Mouse (Mus musculus) heart, embryonic 16.5 days (tissue): ENCODE data around the gene Plxna3. TPM values are rescaled to one million over a fixed set of nuclear protein-coding genes. Genes with fewer than 3 reads are reported as not detected.
A peak's percentile ranks its signal among the peaks of the same experiment; 100 is the strongest.

ENCODE experiments used
- ATAC-seq: fragments of 200-750 bp; cut with Nextera tagmentation; replicated peaks from 2 replicates; pipeline ENCODE4 v1.8.0; 2017; ENCODE audit warnings: moderate number of reproducible peaks; ENCODE audit not compliant: insufficient read depth, low FRiP score; ENCODE audit errors: extremely low read depth
- H3K27ac ChIP-seq: fragments of 300-500 bp; sonication (generic); 2 replicates; pipeline ENCODE4 v1.5.1; 2014; ENCODE audit warnings: mild to moderate bottlenecking, low read length, control low read depth, moderate library complexity
- H3K27me3 ChIP-seq: fragments of 300-500 bp; sonication (generic); 2 replicates; pipeline ENCODE4 v1.6.1; 2014; ENCODE audit warnings: low read length, mixed read lengths; ENCODE audit not compliant: control insufficient read depth, insufficient read depth
- H3K36me3 ChIP-seq: fragments of 300-500 bp; sonication (generic); 2 replicates; pipeline ENCODE4 v1.6.1; 2014; ENCODE audit not compliant: control insufficient read depth, insufficient read depth
- H3K4me1 ChIP-seq: fragments of 300-500 bp; sonication (generic); 2 replicates; pipeline ENCODE4 v1.6.1; 2014; ENCODE audit warnings: low read length, mixed read lengths; ENCODE audit not compliant: control insufficient read depth, insufficient read depth
- H3K4me2 ChIP-seq: fragments of 300-500 bp; sonication (generic); 2 replicates; pipeline ENCODE4 v1.6.1; 2014; ENCODE audit warnings: low read depth, mild to moderate bottlenecking, control low read depth, low read length
- H3K4me3 ChIP-seq: fragments of 300-500 bp; sonication (generic); 2 replicates; pipeline ENCODE4 v1.5.1; 2014; ENCODE audit warnings: mild to moderate bottlenecking, control low read depth, low read length
- H3K9ac ChIP-seq: fragments of 300-500 bp; sonication (generic); 2 replicates; pipeline ENCODE4 v1.6.1; 2014; ENCODE audit warnings: low read length, control low read depth
- H3K9me3 ChIP-seq: fragments of 300-500 bp; sonication (generic); replicated peaks from 2 replicates; pipeline ENCODE4 v1.6.1; 2016; ENCODE audit warnings: low read length; ENCODE audit not compliant: control insufficient read depth
- WGBS: fragments of 180-500 bp; shearing (Covaris S2); extraction: QIAGEN DNeasy Blood & Tissue Kit; methylation state at CpG from one replicate; pipeline ENCODE4 v1.1.7; 2014; 5-methylcytosine and 5-hydroxymethylcytosine counted together
- polyA plus RNA-seq: library from polyadenylated mRNA; unstranded; fragments of >200 nt; fragmentation: Nextera tagmentation; extraction: Ambion mirVana; gene quantifications from 2 replicates; pipeline ENCODE4 v1.2.1, GENCODE M21; 2015

Plxna3 gene
- polyA plus RNA-seq = 3.3 and 5.6 TPM in 2 replicates

DNA sequence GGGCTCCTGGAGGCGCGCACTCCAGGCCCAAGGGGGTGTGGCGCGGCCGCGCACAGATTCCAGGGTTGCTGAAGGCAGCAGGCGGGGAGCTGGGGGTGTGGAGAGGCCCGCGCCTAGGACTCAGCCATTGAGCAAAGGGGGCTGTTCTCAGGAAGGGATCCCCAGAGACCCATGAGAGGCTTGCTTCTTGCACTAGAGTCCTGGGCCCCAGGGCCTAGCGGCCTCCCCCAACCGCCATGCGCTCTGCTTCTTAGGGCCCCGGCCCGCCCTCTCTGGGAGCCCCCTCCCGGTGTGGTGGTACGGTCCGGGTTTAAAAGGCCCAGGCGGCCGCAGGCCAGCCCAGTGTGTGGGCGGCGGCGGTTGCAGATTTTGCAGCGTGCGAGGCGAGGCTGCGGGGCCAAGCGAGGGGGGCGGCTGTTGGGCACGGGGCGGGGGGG, at the start of gene Plxna3:
Gene Plxna3, plus strand, starts transcription at position 342 of the 437 bp plus-strand sequence.
- WGBS = 12% methylated on average over 22 of the region's 30 CpGs
- peak within 1 kb of the TSS; percentile 67 for H3K4me2 ChIP-seq
- ATAC-seq = peak; percentile 92
- no peaks in the 10 kb centered on the region for H3K9me3 ChIP-seq
- H3K4me1 ChIP-seq = peaks cover 11% of the 10 kb centered on the region
- H3K27me3 ChIP-seq = no peaks in the 10 kb centered on the region
- H3K9ac ChIP-seq = peak within 1 kb of the TSS; percentile 73
- peak within 1 kb of the TSS; percentile 53 for H3K4me3 ChIP-seq
- no peaks in the 10 kb centered on the region for H3K36me3 ChIP-seq
- peak within 1 kb of the TSS; percentile 62 for H3K27ac ChIP-seq

DNA sequence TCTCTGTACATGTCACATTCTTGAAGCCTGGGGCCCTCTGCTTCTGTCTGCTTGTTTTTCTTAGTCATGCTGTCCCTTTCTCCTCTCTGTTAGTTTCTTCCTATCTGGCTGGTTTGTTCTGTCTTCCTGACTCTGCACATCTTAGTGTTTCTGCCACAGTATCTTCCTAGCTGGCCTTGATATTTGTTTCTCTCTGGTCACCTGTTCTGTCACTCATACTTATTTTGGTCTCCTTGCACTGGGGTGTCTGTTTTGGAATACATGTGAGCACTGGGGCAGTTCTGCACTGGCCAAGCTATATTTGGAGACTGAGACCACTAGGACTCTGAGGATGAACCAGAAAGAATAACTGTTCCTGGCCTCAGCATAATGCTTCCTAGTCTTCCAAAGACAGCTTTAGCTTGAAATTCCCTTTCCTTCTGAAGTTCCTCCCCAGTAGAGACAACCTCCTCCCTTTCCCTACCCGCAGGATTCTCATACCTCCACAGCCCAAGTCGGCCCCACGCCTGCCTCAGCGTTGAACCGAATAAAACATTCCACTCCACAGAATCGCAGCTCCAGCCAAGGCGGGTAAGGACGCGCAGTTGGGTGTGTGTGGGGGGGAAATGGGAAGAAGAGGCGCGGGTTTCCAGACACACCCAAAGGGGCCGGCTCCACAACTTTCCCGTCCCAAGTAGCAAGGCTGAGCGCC, 47.7 kb upstream of the Plxna3 start:
- 0 out of 2 replicates have a peak, but pooled peaks have one; percentile 13 for ATAC-seq
- no peaks in the 10 kb centered on the region for H3K36me3 ChIP-seq
- WGBS = 8% methylated on average over 13 of the region's 14 CpGs
- H3K27ac ChIP-seq = peak overlapping the region; percentile 93
- peak overlapping the region; percentile 72 for H3K9ac ChIP-seq
- peaks cover 3% of the 10 kb centered on the region; the same call in 1 of the 2 replicates for H3K4me1 ChIP-seq
- peak overlapping the region; percentile 67 for H3K4me3 ChIP-seq
- H3K27me3 ChIP-seq = no peaks in the 10 kb centered on the region
- H3K4me2 ChIP-seq = peak overlapping the region; percentile 79
- H3K9me3 ChIP-seq = no peaks in the 10 kb centered on the region

DNA sequence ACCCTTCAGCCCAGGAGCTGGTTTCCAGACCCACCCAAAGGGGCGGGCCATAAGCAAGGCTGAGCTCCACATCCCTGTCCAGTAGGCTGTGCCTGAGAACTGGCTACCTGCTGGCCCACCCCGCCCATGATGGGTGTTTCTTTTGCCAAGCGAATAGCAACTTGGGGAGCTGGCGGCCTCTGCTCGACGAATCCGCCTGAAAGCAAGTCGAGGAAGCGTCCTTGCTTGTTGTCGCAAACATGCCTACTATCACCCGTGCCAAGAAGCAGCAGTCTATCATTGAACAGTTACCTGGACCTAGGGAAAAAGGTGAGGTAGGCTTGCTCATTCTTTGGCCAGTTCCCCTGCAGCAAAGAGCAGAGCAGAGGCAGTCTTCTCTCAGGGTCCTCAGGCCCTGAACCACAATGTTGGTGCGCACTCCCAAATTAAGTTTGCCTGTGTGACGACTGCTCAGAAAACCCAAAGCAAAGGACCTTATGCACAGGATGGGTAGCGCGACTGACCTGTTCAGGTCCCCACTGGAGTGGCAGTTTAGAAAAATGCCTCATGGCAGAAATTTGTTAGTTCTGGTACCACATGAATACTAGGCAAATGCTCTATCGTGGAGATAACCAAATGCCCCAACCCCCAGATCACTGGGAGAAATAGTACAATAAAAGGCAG, 47.0 kb upstream of the Plxna3 start, which contains the start of the genes Taz and Dnase1l1:
Gene Taz, plus strand, starts transcription at position 181 of the 663 bp plus-strand sequence.
Gene Dnase1l1, minus strand, starts transcription at position 606 of the 663 bp plus-strand sequence.
- H3K27ac ChIP-seq = peak within 1 kb of the TSS; percentile 93
- H3K4me2 ChIP-seq = peak within 1 kb of the TSS; percentile 79
- peak; percentile 89 for ATAC-seq
- no peaks in the 10 kb centered on the region for H3K27me3 ChIP-seq
- H3K36me3 ChIP-seq = no peaks in the 10 kb centered on the region
- 18% methylated on average over 16 of the region's 16 CpGs for WGBS
- H3K9me3 ChIP-seq = no peaks in the 10 kb centered on the region
- H3K4me1 ChIP-seq = peaks cover 3% of the 10 kb centered on the region; the same call in 1 of the 2 replicates
- H3K9ac ChIP-seq = peak within 1 kb of the TSS; percentile 78
- peak within 1 kb of the TSS; percentile 67 for H3K4me3 ChIP-seq

DNA sequence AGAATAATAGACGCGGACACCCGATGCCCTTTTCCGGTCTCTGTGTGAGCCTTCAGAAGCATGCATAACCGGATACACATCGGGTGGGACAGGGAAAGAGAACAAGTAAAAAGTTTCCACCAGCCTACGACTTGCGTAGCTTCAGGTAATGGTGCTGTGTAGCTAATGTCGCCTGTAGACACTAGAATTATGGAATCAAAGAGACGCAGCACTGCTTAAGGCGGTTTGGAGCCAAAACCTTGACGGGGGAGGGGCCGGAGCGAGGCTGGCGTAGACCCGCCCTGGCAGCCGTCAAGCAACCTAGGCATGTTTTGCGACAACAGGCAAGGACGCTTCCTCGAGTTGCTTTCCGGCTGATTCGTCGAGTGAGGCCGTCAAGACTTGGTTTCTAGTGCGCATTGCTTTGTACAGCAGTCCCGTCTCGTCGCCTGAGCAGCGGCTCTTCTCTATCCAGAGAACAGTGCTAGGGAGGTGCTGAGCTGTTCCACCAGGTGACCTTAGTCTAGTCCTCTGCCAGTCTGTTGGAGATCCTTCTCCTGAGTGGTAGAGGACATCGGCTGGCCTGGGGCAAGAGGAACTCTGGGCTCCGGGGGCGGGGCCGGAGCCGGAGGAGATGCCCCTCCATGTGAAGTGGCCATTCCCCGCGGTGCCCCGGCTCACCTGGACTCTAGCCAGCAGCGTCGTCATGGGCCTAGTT, 46.3 kb upstream of the Plxna3 start:
- peak overlapping the region; percentile 78 for H3K9ac ChIP-seq
- peak overlapping the region; percentile 93 for H3K27ac ChIP-seq
- peak overlapping the region; percentile 79 for H3K4me2 ChIP-seq
- WGBS = 16% methylated on average over 39 of the region's 39 CpGs
- ATAC-seq = peak; percentile 68
- H3K4me1 ChIP-seq = peaks cover 3% of the 10 kb centered on the region; the same call in 1 of the 2 replicates
- no peaks in the 10 kb centered on the region for H3K9me3 ChIP-seq
- H3K36me3 ChIP-seq = no peaks in the 10 kb centered on the region
- peak overlapping the region; percentile 67 for H3K4me3 ChIP-seq
- H3K27me3 ChIP-seq = no peaks in the 10 kb centered on the region

DNA sequence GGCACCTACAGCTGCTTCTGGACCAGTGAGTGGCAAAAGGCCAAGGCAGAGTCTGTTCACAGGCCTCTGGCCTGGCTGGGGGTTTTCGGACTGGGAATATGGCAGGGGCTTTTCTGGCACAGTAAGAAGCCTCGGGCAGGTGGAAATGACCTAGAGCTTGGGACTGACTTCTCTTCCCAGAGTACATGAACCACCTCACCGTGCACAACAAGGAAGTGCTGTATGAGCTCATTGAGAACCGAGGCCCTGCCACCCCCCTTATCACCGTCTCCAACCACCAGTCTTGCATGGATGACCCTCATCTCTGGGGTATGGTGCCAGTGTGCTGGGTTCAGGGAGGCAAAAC, 45.8 kb upstream of the Plxna3 start:
- Histone ChIP-seq H3K27ac (peak overlapping the region; percentile 93), H3K27me3 (no peaks in the 10 kb centered on the region), H3K9me3 (no peaks in the 10 kb centered on the region), H3K4me1 (peaks cover 3% of the 10 kb centered on the region; the same call in 1 of the 2 replicates), H3K4me3 (peak overlapping the region; percentile 67), H3K9ac (peak overlapping the region; percentile 78), H3K36me3 (peaks cover 2% of the 10 kb centered on the region; the same call in 1 of the 2 replicates), H3K4me2 (peak overlapping the region; percentile 79)
- ATAC-seq = no peak; the same call in 1 of the 2 replicates
- 25% methylated on average over 5 of the region's 5 CpGs for WGBS

DNA sequence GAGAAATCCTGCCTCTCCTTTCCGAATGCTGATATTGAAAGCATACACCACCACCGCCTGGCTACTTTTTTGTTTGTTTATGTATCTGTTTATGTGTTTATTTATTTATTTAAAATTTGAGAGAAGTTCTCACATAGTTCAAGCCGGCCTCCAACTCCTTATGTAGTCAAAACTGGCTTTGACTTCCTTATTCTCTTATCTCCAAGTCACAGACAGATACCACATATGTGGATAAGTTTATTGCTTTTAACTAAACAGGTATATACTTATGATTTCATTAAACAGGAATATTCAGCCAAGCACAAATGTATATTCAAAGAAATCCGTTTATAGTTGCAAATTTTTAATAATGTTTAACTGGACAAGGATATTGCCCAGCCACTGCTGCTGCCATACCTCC, 35.4 kb upstream of the Plxna3 start:
- no peak for ATAC-seq

DNA sequence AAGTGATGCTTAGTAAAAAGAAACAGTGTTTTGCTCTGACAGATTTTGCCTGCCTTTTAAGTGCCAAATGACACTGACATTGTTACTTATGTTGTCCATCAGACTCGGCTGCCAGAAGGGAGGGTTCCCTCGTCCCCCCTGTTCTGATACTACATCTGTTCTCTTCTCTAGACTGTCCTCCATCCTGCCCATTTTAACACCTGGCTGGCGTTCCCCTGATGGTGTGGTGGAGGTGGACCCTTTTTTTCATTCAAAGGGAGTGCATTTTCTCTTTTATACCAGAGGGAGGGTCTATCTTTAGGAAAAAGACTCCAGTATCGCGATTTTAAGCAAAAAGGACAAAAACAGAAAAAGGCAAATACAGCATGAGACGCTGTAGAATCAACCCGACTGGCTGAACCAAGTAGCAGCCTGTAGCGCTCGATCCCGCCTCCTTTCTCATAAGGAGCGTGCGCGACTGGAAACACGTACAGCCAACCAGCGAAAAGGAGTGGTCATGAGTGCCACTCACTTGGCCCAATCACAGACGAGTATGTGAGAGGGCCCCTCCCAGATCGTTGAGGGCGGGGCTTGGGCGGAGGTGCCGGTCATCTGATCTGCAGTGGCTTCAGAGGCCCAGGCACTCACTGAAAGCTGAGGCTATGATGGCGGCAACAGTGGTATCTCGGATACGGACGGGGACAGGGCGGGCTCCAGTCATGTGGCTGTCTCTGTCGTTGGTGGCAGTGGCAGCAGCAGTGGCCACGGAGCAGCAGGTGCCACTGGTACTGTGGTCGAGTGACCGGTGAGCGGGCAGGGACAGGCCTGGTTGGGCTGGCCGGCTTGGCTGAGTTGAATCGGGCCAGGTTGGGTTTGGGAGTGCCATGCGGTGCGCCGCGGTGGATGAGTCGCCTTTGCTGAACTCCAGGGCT, 32.1 kb upstream of the Plxna3 start, which contains the start of gene Atp6ap1:
Gene Atp6ap1, plus strand, starts transcription at position 560 of the 911 bp plus-strand sequence.
- Histone ChIP-seq H3K4me3 (peak within 1 kb of the TSS; percentile 73), H3K4me2 (peak within 1 kb of the TSS; percentile 73), H3K9ac (peak within 1 kb of the TSS; percentile 84), H3K9me3 (no peaks in the 10 kb centered on the region), H3K27me3 (no peaks in the 10 kb centered on the region), H3K36me3 (peaks cover 6% of the 10 kb centered on the region; the same call in 1 of the 2 replicates), H3K27ac (peak within 1 kb of the TSS; percentile 62), H3K4me1 (0 out of 2 replicates have a peak, but pooled peaks cover 3% of the 10 kb centered on the region)
- ATAC-seq = peak; percentile 97
- 14% methylated on average over 37 of the region's 37 CpGs for WGBS

More for the DNA sequence above, 35.4 kb upstream of the Plxna3 start:
- 0 out of 2 replicates have a peak, but pooled peaks cover 3% of the 10 kb centered on the region for H3K4me1 ChIP-seq
- 76% methylated on average over 4 of the region's 4 CpGs for WGBS
- no peaks in the 10 kb centered on the region for H3K9me3 ChIP-seq
- no peak overlapping the region for H3K4me3 ChIP-seq
- H3K27ac ChIP-seq = no peak overlapping the region
- no peak overlapping the region for H3K4me2 ChIP-seq
- H3K36me3 ChIP-seq = peaks cover 4% of the 10 kb centered on the region; the same call in 1 of the 2 replicates
- H3K9ac ChIP-seq = no peak overlapping the region
- H3K27me3 ChIP-seq = no peaks in the 10 kb centered on the region

DNA sequence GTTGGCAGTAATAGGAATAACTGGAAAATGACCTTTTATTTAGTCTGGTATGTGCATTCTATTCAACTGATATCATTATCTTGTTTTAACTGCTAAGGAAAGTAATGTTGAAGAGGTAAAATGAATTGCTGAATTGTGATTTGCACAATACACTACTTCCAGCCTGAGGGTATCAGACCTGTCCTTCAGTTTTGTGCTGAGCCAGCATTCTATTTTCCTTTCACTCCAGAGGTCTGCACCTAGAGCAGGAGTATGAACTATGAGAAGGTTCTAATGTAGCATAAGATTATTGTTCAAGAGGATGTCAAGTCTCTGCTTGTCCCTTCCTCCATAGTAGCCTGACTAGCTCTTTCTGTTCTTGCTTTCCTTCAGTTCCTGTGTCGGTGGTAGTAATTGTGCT, 30.5 kb upstream of the Plxna3 start:
- Histone ChIP-seq H3K27ac (no peak overlapping the region), H3K9ac (no peak overlapping the region), H3K4me1 (0 out of 2 replicates have a peak, but pooled peaks cover 3% of the 10 kb centered on the region), H3K9me3 (no peaks in the 10 kb centered on the region), H3K27me3 (no peaks in the 10 kb centered on the region), H3K4me3 (no peak overlapping the region), H3K36me3 (peaks cover 7% of the 10 kb centered on the region), H3K4me2 (no peak overlapping the region)
- ATAC-seq = no peak
- 62% methylated on average over 1 of the region's 1 CpGs for WGBS
